Mouse (Mus musculus): Measurements from ENCODE around the gene Dhx36. TPM values are rescaled to one million over a fixed set of nuclear protein-coding genes. Genes with fewer than 3 reads are reported as not detected.

Dhx36 gene
- polyA plus RNA-seq, 1 experiment from 2014 or later: 25.1 TPM

- H3K36me3 ChIP-seq (ENCODE audit: control insufficient read depth, insufficient read depth, low read length): peaks cover 70% of the 10 kb centered on the region
- ATAC-seq (ENCODE audit: insufficient number of reproducible peaks, insufficient read depth, low FRiP score, low read depth): no peak
- 95% methylated on average over 2 of the region's 2 CpGs for WGBS
Observed at GRCm38 (mm10) chr3:62484340-62484739, 22.5 kb downstream of the Dhx36 start.

GRCm38 (mm10) chr3:62470179-62470578 is 36.6 kb downstream of the Dhx36 start:
- H3K27me3 ChIP-seq (ENCODE audit: control insufficient read depth, insufficient read depth, low read length): no peaks in the 10 kb centered on the region
- 95% methylated on average over 1 of the region's 1 CpGs for WGBS
- H3K9ac ChIP-seq (ENCODE audit: low read length): no peak overlapping the region
- peaks cover 89% of the 10 kb centered on the region for H3K36me3 ChIP-seq (ENCODE audit: control insufficient read depth, insufficient read depth, low read length)
- no peak overlapping the region for H3K4me3 ChIP-seq (ENCODE audit: control insufficient read depth in 1 of 2, insufficient read depth in 1 of 2, low read depth in 1 of 2, low read length in 2 of 2)
- no peaks in the 10 kb centered on the region for H3K9me3 ChIP-seq (ENCODE audit: control insufficient read depth, low read length)
- H3K4me1 ChIP-seq (ENCODE audit: control insufficient read depth in 2 of 2, insufficient read depth in 2 of 2, low read length in 2 of 2): no peaks in the 10 kb centered on the region
- no peak overlapping the region for H3K4me2 ChIP-seq (ENCODE audit: low read length)
- no peak for ATAC-seq (ENCODE audit: insufficient number of reproducible peaks, insufficient read depth, low FRiP score, low read depth)
- no peak overlapping the region for H3K27ac ChIP-seq (replicated peaks in 1 of 2; ENCODE audit: control insufficient read depth in 1 of 2, insufficient read depth in 1 of 2, low read depth in 2 of 2, low read length in 2 of 2)

More at GRCm38 (mm10) chr3:62484340-62484739, 22.5 kb downstream of the Dhx36 start:
- Histone ChIP-seq H3K4me1 (ENCODE audit: control insufficient read depth in 2 of 2, insufficient read depth in 2 of 2, low read length in 2 of 2) (no peaks in the 10 kb centered on the region), H3K27me3 (ENCODE audit: control insufficient read depth, insufficient read depth, low read length) (no peaks in the 10 kb centered on the region), H3K27ac (replicated peaks in 1 of 2; ENCODE audit: control insufficient read depth in 1 of 2, insufficient read depth in 1 of 2, low read depth in 2 of 2, low read length in 2 of 2) (no peak overlapping the region), H3K4me2 (ENCODE audit: low read length) (no peak overlapping the region), H3K9ac (ENCODE audit: low read length) (no peak overlapping the region), H3K9me3 (ENCODE audit: control insufficient read depth, low read length) (no peaks in the 10 kb centered on the region), H3K4me3 (ENCODE audit: control insufficient read depth in 1 of 2, insufficient read depth in 1 of 2, low read depth in 1 of 2, low read length in 2 of 2) (no peak overlapping the region)

DNA sequence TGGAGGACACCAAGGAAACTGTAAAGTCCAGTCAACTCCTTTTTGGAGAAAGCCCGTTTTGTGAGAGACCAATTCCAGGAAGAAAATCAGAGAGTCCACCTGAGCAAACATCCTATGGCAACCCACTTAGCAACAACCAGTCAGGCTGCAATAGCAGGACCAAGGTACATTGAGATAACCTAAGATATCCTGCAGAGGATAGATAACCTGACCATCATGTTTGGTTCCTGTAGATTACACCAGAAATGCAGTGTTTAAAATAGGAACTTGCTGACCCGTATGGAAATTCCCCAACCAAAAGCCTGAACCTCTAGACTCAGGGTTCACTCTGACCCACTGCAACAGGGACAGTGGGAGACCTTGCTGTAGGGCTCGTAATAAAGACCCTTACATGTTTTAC is 42.5 kb downstream of the Dhx36 start:
- H3K4me3 ChIP-seq (ENCODE audit: control insufficient read depth in 1 of 2, insufficient read depth in 1 of 2, low read depth in 1 of 2, low read length in 2 of 2): no peak overlapping the region
- no peak overlapping the region for H3K9ac ChIP-seq (ENCODE audit: low read length)
- 50% methylated on average over 3 of the region's 3 CpGs for WGBS
- H3K27me3 ChIP-seq (ENCODE audit: control insufficient read depth, insufficient read depth, low read length): no peaks in the 10 kb centered on the region
- H3K4me1 ChIP-seq (ENCODE audit: control insufficient read depth in 2 of 2, insufficient read depth in 2 of 2, low read length in 2 of 2): no peaks in the 10 kb centered on the region
- no peak overlapping the region for H3K27ac ChIP-seq (replicated peaks in 1 of 2; ENCODE audit: control insufficient read depth in 1 of 2, insufficient read depth in 1 of 2, low read depth in 2 of 2, low read length in 2 of 2)
- no peaks in the 10 kb centered on the region for H3K9me3 ChIP-seq (ENCODE audit: control insufficient read depth, low read length)
- ATAC-seq (ENCODE audit: insufficient number of reproducible peaks, insufficient read depth, low FRiP score, low read depth): no peak
- H3K36me3 ChIP-seq (ENCODE audit: control insufficient read depth, insufficient read depth, low read length): peaks cover 90% of the 10 kb centered on the region
- H3K4me2 ChIP-seq (ENCODE audit: low read length): no peak overlapping the region

- peaks cover 48% of the 10 kb centered on the region for H3K36me3 ChIP-seq (ENCODE audit: control insufficient read depth, insufficient read depth, low read length)
- no peak for ATAC-seq (ENCODE audit: insufficient number of reproducible peaks, insufficient read depth, low FRiP score, low read depth)
- H3K9me3 ChIP-seq (ENCODE audit: control insufficient read depth, low read length): no peaks in the 10 kb centered on the region
- no peak overlapping the region for H3K9ac ChIP-seq (ENCODE audit: low read length)
- H3K27ac ChIP-seq (replicated peaks in 1 of 2; ENCODE audit: control insufficient read depth in 1 of 2, insufficient read depth in 1 of 2, low read depth in 2 of 2, low read length in 2 of 2): no peak overlapping the region
- WGBS: 79% methylated on average over 6 of the region's 6 CpGs
- H3K4me1 ChIP-seq (ENCODE audit: control insufficient read depth in 2 of 2, insufficient read depth in 2 of 2, low read length in 2 of 2): no peaks in the 10 kb centered on the region
- H3K4me3 ChIP-seq (ENCODE audit: control insufficient read depth in 1 of 2, insufficient read depth in 1 of 2, low read depth in 1 of 2, low read length in 2 of 2): no peak overlapping the region
- H3K4me2 ChIP-seq (ENCODE audit: low read length): no peak overlapping the region
- no peaks in the 10 kb centered on the region for H3K27me3 ChIP-seq (ENCODE audit: control insufficient read depth, insufficient read depth, low read length)
Observed at GRCm38 (mm10) chr3:62459483-62459882, 47.3 kb downstream of the Dhx36 start.

GRCm38 (mm10) chr3:62458284-62459013 is 48.4 kb downstream of the Dhx36 start:
- no peak overlapping the region for H3K4me3 ChIP-seq (ENCODE audit: control insufficient read depth in 1 of 2, insufficient read depth in 1 of 2, low read depth in 1 of 2, low read length in 2 of 2)
- H3K9ac ChIP-seq (ENCODE audit: low read length): no peak overlapping the region
- H3K4me1 ChIP-seq (ENCODE audit: control insufficient read depth in 2 of 2, insufficient read depth in 2 of 2, low read length in 2 of 2): no peaks in the 10 kb centered on the region; a peak in 1 of 4 replicates
- no peaks in the 10 kb centered on the region for H3K9me3 ChIP-seq (ENCODE audit: control insufficient read depth, low read length)
- WGBS: 51% methylated on average over 6 of the region's 6 CpGs
- no peak for ATAC-seq (ENCODE audit: insufficient number of reproducible peaks, insufficient read depth, low FRiP score, low read depth)
- H3K27me3 ChIP-seq (ENCODE audit: control insufficient read depth, insufficient read depth, low read length): no peaks in the 10 kb centered on the region
- H3K27ac ChIP-seq (replicated peaks in 1 of 2; ENCODE audit: control insufficient read depth in 1 of 2, insufficient read depth in 1 of 2, low read depth in 2 of 2, low read length in 2 of 2): no peak overlapping the region
- peaks cover 37% of the 10 kb centered on the region for H3K36me3 ChIP-seq (ENCODE audit: control insufficient read depth, insufficient read depth, low read length)
- no peak overlapping the region for H3K4me2 ChIP-seq (ENCODE audit: low read length)

GRCm38 (mm10) chr3:62455854-62456253 is 51.0 kb downstream of the Dhx36 start:
- Histone ChIP-seq H3K36me3 (ENCODE audit: control insufficient read depth, insufficient read depth, low read length) (peaks cover 13% of the 10 kb centered on the region), H3K27me3 (ENCODE audit: control insufficient read depth, insufficient read depth, low read length) (no peaks in the 10 kb centered on the region), H3K9ac (ENCODE audit: low read length) (no peak overlapping the region), H3K27ac (replicated peaks in 1 of 2; ENCODE audit: control insufficient read depth in 1 of 2, insufficient read depth in 1 of 2, low read depth in 2 of 2, low read length in 2 of 2) (no peak overlapping the region), H3K9me3 (ENCODE audit: control insufficient read depth, low read length) (no peaks in the 10 kb centered on the region), H3K4me3 (ENCODE audit: control insufficient read depth in 1 of 2, insufficient read depth in 1 of 2, low read depth in 1 of 2, low read length in 2 of 2) (no peak overlapping the region), H3K4me1 (ENCODE audit: control insufficient read depth in 2 of 2, insufficient read depth in 2 of 2, low read length in 2 of 2) (peaks cover 2 to 4% of the 10 kb centered on the region in 2 experiments; a peak in 3 of 4 replicates), H3K4me2 (ENCODE audit: low read length) (no peak overlapping the region)
- no peak for ATAC-seq (ENCODE audit: insufficient number of reproducible peaks, insufficient read depth, low FRiP score, low read depth)
- WGBS: 65% methylated on average over 1 of the region's 1 CpGs

GRCm38 (mm10) chr3:62454096-62454495 is 52.7 kb downstream of the Dhx36 start:
- no peaks in the 10 kb centered on the region for H3K36me3 ChIP-seq (ENCODE audit: control insufficient read depth, insufficient read depth, low read length)
- 58% methylated on average over 3 of the region's 3 CpGs for WGBS
- no peak overlapping the region for H3K4me3 ChIP-seq (ENCODE audit: control insufficient read depth in 1 of 2, insufficient read depth in 1 of 2, low read depth in 1 of 2, low read length in 2 of 2)
- H3K9ac ChIP-seq (ENCODE audit: low read length): no peak overlapping the region
- no peak overlapping the region for H3K4me2 ChIP-seq (ENCODE audit: low read length)
- H3K27me3 ChIP-seq (ENCODE audit: control insufficient read depth, insufficient read depth, low read length): no peaks in the 10 kb centered on the region
- peaks cover 2 to 4% of the 10 kb centered on the region in 2 experiments; a peak in 3 of 4 replicates for H3K4me1 ChIP-seq (ENCODE audit: control insufficient read depth in 2 of 2, insufficient read depth in 2 of 2, low read length in 2 of 2)
- no peak overlapping the region; a peak in 1 of 4 replicates for H3K27ac ChIP-seq (replicated peaks in 1 of 2; ENCODE audit: control insufficient read depth in 1 of 2, insufficient read depth in 1 of 2, low read depth in 2 of 2, low read length in 2 of 2)
- no peaks in the 10 kb centered on the region for H3K9me3 ChIP-seq (ENCODE audit: control insufficient read depth, low read length)
- ATAC-seq (ENCODE audit: insufficient number of reproducible peaks, insufficient read depth, low FRiP score, low read depth): no peak

- no peak overlapping the region for H3K4me3 ChIP-seq (ENCODE audit: control insufficient read depth in 1 of 2, insufficient read depth in 1 of 2, low read depth in 1 of 2, low read length in 2 of 2)
- no peak overlapping the region for H3K27ac ChIP-seq (replicated peaks in 1 of 2; ENCODE audit: control insufficient read depth in 1 of 2, insufficient read depth in 1 of 2, low read depth in 2 of 2, low read length in 2 of 2)
- peaks cover 2 to 4% of the 10 kb centered on the region in 2 experiments; a peak in 3 of 4 replicates for H3K4me1 ChIP-seq (ENCODE audit: control insufficient read depth in 2 of 2, insufficient read depth in 2 of 2, low read length in 2 of 2)
- H3K4me2 ChIP-seq (ENCODE audit: low read length): no peak overlapping the region
- H3K27me3 ChIP-seq (ENCODE audit: control insufficient read depth, insufficient read depth, low read length): no peaks in the 10 kb centered on the region
- 0 out of 2 replicates have a peak, but pooled peaks cover 5% of the 10 kb centered on the region for H3K36me3 ChIP-seq (ENCODE audit: control insufficient read depth, insufficient read depth, low read length)
- H3K9me3 ChIP-seq (ENCODE audit: control insufficient read depth, low read length): no peaks in the 10 kb centered on the region
- ATAC-seq (ENCODE audit: insufficient number of reproducible peaks, insufficient read depth, low FRiP score, low read depth): no peak
- WGBS: 44% methylated on average over 4 of the region's 4 CpGs
- H3K9ac ChIP-seq (ENCODE audit: low read length): no peak overlapping the region
Observed at GRCm38 (mm10) chr3:62452961-62453360, 53.8 kb downstream of the Dhx36 start.

Measured in heart, embryonic 14.5 days (tissue).